Mouse (Mus musculus) CD4-positive, CD25-positive, alpha-beta regulatory T cell, adult 4 months (primary cell): ENCODE data around the gene Egfl6. TPM values are rescaled to one million over a fixed set of nuclear protein-coding genes. Genes with fewer than 3 reads are reported as not detected.

ENCODE experiments used
- ATAC-seq: one replicate; pipeline ENCODE4 v1.8.0; 2017
- polyA plus RNA-seq, 2 experiments: library from polyadenylated mRNA; unstranded; fragments of 100-300 nt; shearing (Covaris generic); gene quantifications; one replicate each; pipeline ENCODE4 v1.2.1; 2017

Gene Egfl6
- not detected for polyA plus RNA-seq

- no peak for ATAC-seq
These were observed at the start of gene Egfl6 for GRCm38 (mm10) chrX:166584947-166585824. TSS of gene Egfl6 (minus strand) at chrX:166585720.

- no peak for ATAC-seq
These were observed 41.5 kb upstream of the Egfl6 start for GRCm38 (mm10) chrX:166626866-166627570.

- ATAC-seq, result no peak
These were observed 40.7 kb upstream of the Egfl6 start for GRCm38 (mm10) chrX:166626174-166626573.

- no peak for ATAC-seq
These were observed 37.7 kb upstream of the Egfl6 start for GRCm38 (mm10) chrX:166623176-166623575.

- no peak for ATAC-seq
These were observed 36.2 kb upstream of the Egfl6 start for GRCm38 (mm10) chrX:166621560-166622301.

GRCm38 (mm10) chrX:166620900-166621299 lies 35.4 kb upstream of the Egfl6 start:
- no peak for ATAC-seq

GRCm38 (mm10) chrX:166619084-166619483 lies 33.6 kb upstream of the Egfl6 start:
- no peak for ATAC-seq

- ATAC-seq, result no peak
These were observed 29.7 kb upstream of the Egfl6 start for GRCm38 (mm10) chrX:166615191-166615590.

- ATAC-seq, result no peak
These were observed 9.4 kb downstream of the Egfl6 start for GRCm38 (mm10) chrX:166576111-166576510.

- no peak for ATAC-seq
These were observed 19.5 kb downstream of the Egfl6 start for GRCm38 (mm10) chrX:166565983-166566382.

GRCm38 (mm10) chrX:166565401-166565800 lies 20.1 kb downstream of the Egfl6 start:
- ATAC-seq, result no peak

GRCm38 (mm10) chrX:166564900-166565299 lies 20.6 kb downstream of the Egfl6 start:
- ATAC-seq, result no peak

GRCm38 (mm10) chrX:166559333-166559732 lies 26.2 kb downstream of the Egfl6 start:
- no peak for ATAC-seq

- no peak for ATAC-seq
These were observed 33.2 kb downstream of the Egfl6 start for GRCm38 (mm10) chrX:166552355-166552754.

- ATAC-seq, result no peak
These were observed 39.0 kb downstream of the Egfl6 start for GRCm38 (mm10) chrX:166546495-166546894.

- no peak for ATAC-seq
These were observed 50.4 kb downstream of the Egfl6 start for GRCm38 (mm10) chrX:166535138-166535537.

GRCm38 (mm10) chrX:166533432-166533831 lies 52.1 kb downstream of the Egfl6 start:
- no peak for ATAC-seq

- no peak for ATAC-seq
These were observed 53.8 kb downstream of the Egfl6 start for GRCm38 (mm10) chrX:166531671-166532070.

- no peak for ATAC-seq
These were observed 57.4 kb downstream of the Egfl6 start for GRCm38 (mm10) chrX:166528126-166528525.

GRCm38 (mm10) chrX:166525637-166526315 lies 59.7 kb downstream of the Egfl6 start:
- no peak for ATAC-seq

GRCm38 (mm10) chrX:166520782-166521181 lies 64.7 kb downstream of the Egfl6 start:
- ATAC-seq, result no peak

- ATAC-seq, result no peak
These were observed 67.2 kb downstream of the Egfl6 start, which contains the start of gene Tceanc for GRCm38 (mm10) chrX:166518345-166518744. TSS of gene Tceanc (minus strand) at chrX:166518567.
